Comparison of ENCODE assay signal across 9 mouse cellular contexts in the genomic region with DNA sequence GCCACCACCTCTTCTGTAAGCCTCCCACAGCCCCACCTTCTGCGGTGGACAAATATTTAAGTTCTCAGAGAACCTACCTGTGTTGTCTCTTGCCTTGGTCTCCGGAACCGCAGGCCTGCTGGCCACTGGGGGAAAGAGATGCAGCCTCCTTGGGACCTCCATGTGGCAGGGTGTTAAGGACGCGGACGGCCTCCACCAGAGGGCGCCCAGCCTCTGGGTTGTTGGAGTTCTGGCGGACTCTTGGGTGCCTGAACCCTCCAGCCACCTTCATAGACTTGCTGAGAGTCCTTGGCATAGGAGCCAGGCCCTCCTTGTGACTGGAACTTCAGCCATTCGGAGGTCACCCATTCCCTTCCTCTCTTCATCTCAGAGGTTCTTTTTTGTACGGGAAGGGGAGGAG. TPM values are rescaled to one million over a fixed set of nuclear protein-coding genes. Genes with fewer than 3 reads are reported as not detected.
DNase-seq lines count a peak whose midpoint lies in the region; ATAC-seq lines count a peak whose summit lies in the region.
"Had no signal": no experiment of that assay in that cellular context is flagged by ENCODE, and none has a peak within 500 bp of the region (broad histone marks: within the 10 kb centered on the region; RNA-seq: fewer than 3 reads in every experiment).

No protein-coding gene starts in this region.

- H3K4me3 ChIP-seq in midbrain, embryonic 12.5 days, result no peak overlapping the region
- no peak overlapping the region for H3K4me3 ChIP-seq in midbrain, embryonic 15.5 days
- no peak overlapping the region for H3K4me3 ChIP-seq in forebrain, embryonic 16.5 days (replicated peaks; ENCODE audit: low read length)
- no peak overlapping the region for H3K4me3 ChIP-seq in intestine, embryonic 16.5 days (ENCODE audit: low read length)
- H3K4me3 ChIP-seq in liver, embryonic 12.5 days, result no peak overlapping the region
- no peak overlapping the region for H3K4me3 ChIP-seq in neural tube, embryonic 14.5 days (ENCODE audit: low read depth, low read length)
- H3K4me3 ChIP-seq: limb, embryonic 13.5 days had no signal

- H3K4me1 ChIP-seq in midbrain, embryonic 12.5 days, result peaks cover 4% of the 10 kb centered on the region; the same call in 1 of the 2 replicates
- 0 out of 2 replicates have a peak, but pooled peaks cover 2% of the 10 kb centered on the region for H3K4me1 ChIP-seq in midbrain, embryonic 15.5 days
- H3K4me1 ChIP-seq in forebrain, embryonic 16.5 days (replicated peaks; ENCODE audit: control insufficient read depth, insufficient read depth, low read length), result no peaks in the 10 kb centered on the region
- no peaks in the 10 kb centered on the region for H3K4me1 ChIP-seq in intestine, embryonic 16.5 days (ENCODE audit: control insufficient read depth, insufficient read depth, low read length)
- peaks cover 37% of the 10 kb centered on the region for H3K4me1 ChIP-seq in liver, embryonic 12.5 days
- no peaks in the 10 kb centered on the region for H3K4me1 ChIP-seq in neural tube, embryonic 14.5 days (ENCODE audit: control insufficient read depth, insufficient read depth, low read length)

- H3K27me3 ChIP-seq in midbrain, embryonic 12.5 days, result no peaks in the 10 kb centered on the region
- H3K27me3 ChIP-seq in midbrain, embryonic 15.5 days (replicated peaks), result no peaks in the 10 kb centered on the region
- H3K27me3 ChIP-seq in forebrain, embryonic 16.5 days (replicated peaks; ENCODE audit: control insufficient read depth, insufficient read depth, low read length), result no peaks in the 10 kb centered on the region
- H3K27me3 ChIP-seq in intestine, embryonic 16.5 days (replicated peaks; ENCODE audit: control insufficient read depth, insufficient read depth, low read length), result no peaks in the 10 kb centered on the region
- H3K27me3 ChIP-seq in liver, embryonic 12.5 days (replicated peaks), result no peaks in the 10 kb centered on the region
- H3K27me3 ChIP-seq in neural tube, embryonic 14.5 days (ENCODE audit: control insufficient read depth, insufficient read depth, low read length), result no peaks in the 10 kb centered on the region
- H3K27me3 ChIP-seq: limb, embryonic 13.5 days had no signal

- WGBS in midbrain, embryonic 12.5 days, result 15% methylated on average over 10 of the region's 10 CpGs
- WGBS in midbrain, embryonic 15.5 days, result 15% methylated on average over 10 of the region's 10 CpGs
- WGBS in forebrain, embryonic 16.5 days, result 18% methylated on average over 10 of the region's 10 CpGs
- WGBS in intestine, embryonic 16.5 days, result 18% methylated on average over 10 of the region's 10 CpGs
- 15% methylated on average over 10 of the region's 10 CpGs for WGBS in liver, embryonic 12.5 days (ENCODE audit: insufficient replicate concordance)
- 13% methylated on average over 10 of the region's 10 CpGs for WGBS in neural tube, embryonic 14.5 days

- peak; percentile 69 for DNase-seq in c-Kit-positive CD71-positive TER-119-positive erythroid progenitor cells, embryonic 14.5 days (ENCODE audit: low spot score)
- DNase-seq in thymus, postnatal 10 days (ENCODE audit: low spot score in 2 of 2), result peak; percentile 66 to 87

- H3K9me3 ChIP-seq in midbrain, embryonic 12.5 days, result no peaks in the 10 kb centered on the region
- H3K9me3 ChIP-seq in midbrain, embryonic 15.5 days, result no peaks in the 10 kb centered on the region
- H3K9me3 ChIP-seq in forebrain, embryonic 16.5 days (ENCODE audit: control insufficient read depth, low read length), result peaks cover 1% of the 10 kb centered on the region
- no peaks in the 10 kb centered on the region for H3K9me3 ChIP-seq in intestine, embryonic 16.5 days (ENCODE audit: control insufficient read depth, low read length)
- H3K9me3 ChIP-seq in liver, embryonic 12.5 days (replicated peaks), result 0 out of 2 replicates have a peak, but pooled peaks cover 3% of the 10 kb centered on the region
- no peaks in the 10 kb centered on the region for H3K9me3 ChIP-seq in neural tube, embryonic 14.5 days (ENCODE audit: control insufficient read depth, low read length)
- H3K9me3 ChIP-seq: limb, embryonic 13.5 days had no signal

- H3K4me2 ChIP-seq in midbrain, embryonic 12.5 days (replicated peaks), result no peak overlapping the region
- no peak overlapping the region for H3K4me2 ChIP-seq in midbrain, embryonic 15.5 days
- H3K4me2 ChIP-seq in forebrain, embryonic 16.5 days (ENCODE audit: low read length), result no peak overlapping the region
- H3K4me2 ChIP-seq in intestine, embryonic 16.5 days (ENCODE audit: low read depth, low read length), result no peak overlapping the region
- no peak overlapping the region for H3K4me2 ChIP-seq in liver, embryonic 12.5 days
- H3K4me2 ChIP-seq in neural tube, embryonic 14.5 days (ENCODE audit: low read depth, low read length), result no peak overlapping the region
- H3K4me2 ChIP-seq: limb, embryonic 13.5 days had no signal

- no peak overlapping the region for H3K27ac ChIP-seq in midbrain, embryonic 12.5 days (replicated peaks)
- H3K27ac ChIP-seq in midbrain, embryonic 15.5 days, result no peak overlapping the region
- no peak overlapping the region for H3K27ac ChIP-seq in forebrain, embryonic 16.5 days (ENCODE audit: low read length)
- H3K27ac ChIP-seq in intestine, embryonic 16.5 days (ENCODE audit: low read length), result no peak overlapping the region
- 0 out of 2 replicates have a peak overlapping the region, but pooled peaks have one; percentile 19 for H3K27ac ChIP-seq in liver, embryonic 12.5 days
- H3K27ac ChIP-seq in neural tube, embryonic 14.5 days (ENCODE audit: low read depth, low read length), result no peak overlapping the region
- H3K27ac ChIP-seq: limb, embryonic 13.5 days had no signal

- 0 out of 2 replicates have a peak, but pooled peaks have one; percentile 62 for ATAC-seq in midbrain, embryonic 12.5 days (ENCODE audit: low FRiP score, low read depth)
- ATAC-seq in midbrain, embryonic 15.5 days (replicated peaks), result no peak
- peak; percentile 57; the same call in 1 of the 2 replicates for ATAC-seq in forebrain, embryonic 16.5 days
- peak; percentile 68 for ATAC-seq in intestine, embryonic 16.5 days
- ATAC-seq in liver, embryonic 12.5 days, result peak; percentile 67
- ATAC-seq in neural tube, embryonic 14.5 days (ENCODE audit: low read depth), result 0 out of 2 replicates have a peak, but pooled peaks have one; percentile 28

- 0 out of 2 replicates have a peak, but pooled peaks cover 2% of the 10 kb centered on the region for H3K36me3 ChIP-seq in midbrain, embryonic 12.5 days
- H3K36me3 ChIP-seq in midbrain, embryonic 15.5 days (replicated peaks), result no peaks in the 10 kb centered on the region
- no peaks in the 10 kb centered on the region for H3K36me3 ChIP-seq in forebrain, embryonic 16.5 days (ENCODE audit: control insufficient read depth, insufficient read depth)
- no peaks in the 10 kb centered on the region for H3K36me3 ChIP-seq in intestine, embryonic 16.5 days (ENCODE audit: control insufficient read depth, insufficient read depth, low read length)
- H3K36me3 ChIP-seq in liver, embryonic 12.5 days, result peaks cover 56% of the 10 kb centered on the region
- no peaks in the 10 kb centered on the region for H3K36me3 ChIP-seq in neural tube, embryonic 14.5 days (ENCODE audit: control insufficient read depth, insufficient read depth, low read length)

- H3K9ac ChIP-seq in midbrain, embryonic 12.5 days (replicated peaks), result no peak overlapping the region
- H3K9ac ChIP-seq in midbrain, embryonic 15.5 days, result no peak overlapping the region
- H3K9ac ChIP-seq in forebrain, embryonic 16.5 days (replicated peaks; ENCODE audit: low read depth, low read length), result no peak overlapping the region
- H3K9ac ChIP-seq in intestine, embryonic 16.5 days (ENCODE audit: low read depth, low read length), result no peak overlapping the region
- no peak overlapping the region for H3K9ac ChIP-seq in liver, embryonic 12.5 days
- H3K9ac ChIP-seq in neural tube, embryonic 14.5 days (replicated peaks; ENCODE audit: low read depth, low read length), result no peak overlapping the region
- H3K9ac ChIP-seq: limb, embryonic 13.5 days had no signal

RNA-seq across cellular contexts. Expression of a gene that starts 15.2 kb away (rescaled TPM):
- polyA plus RNA-seq in midbrain, embryonic 12.5 days (2016; fragmentation: Nextera tagmentation; extraction: Ambion mirVana), result 1.9 and 2.4 TPM in 2 replicates
- 12.2 and 13.4 TPM in 2 replicates for polyA plus RNA-seq in midbrain, embryonic 15.5 days (2015; fragmentation: Nextera tagmentation; extraction: Ambion mirVana)
- polyA plus RNA-seq in forebrain, embryonic 16.5 days (2015; fragmentation: Nextera tagmentation; extraction: Ambion mirVana), result 15.8 and 18.7 TPM in 2 replicates
- 2.5 and 2.8 TPM in 2 replicates for polyA plus RNA-seq in intestine, embryonic 16.5 days (2015; fragmentation: Nextera tagmentation; extraction: Ambion mirVana)
- polyA plus RNA-seq in liver, embryonic 12.5 days (2016; fragmentation: Nextera tagmentation; extraction: Ambion mirVana), result 3.9 and 4.8 TPM in 2 replicates
- 8.9 and 13.1 TPM in 2 replicates for polyA plus RNA-seq in neural tube, embryonic 14.5 days (2014; fragmentation: Nextera tagmentation; extraction: Ambion mirVana)

RNA-seq across cellular contexts. Expression of a gene that starts 24.7 kb away (rescaled TPM):
- 13.1 and 13.2 TPM in 2 replicates for polyA plus RNA-seq in midbrain, embryonic 12.5 days (2016; fragmentation: Nextera tagmentation; extraction: Ambion mirVana)
- polyA plus RNA-seq in midbrain, embryonic 15.5 days (2015; fragmentation: Nextera tagmentation; extraction: Ambion mirVana), result 12.2 TPM in 2 replicates
- 12.5 TPM in 2 replicates for polyA plus RNA-seq in forebrain, embryonic 16.5 days (2015; fragmentation: Nextera tagmentation; extraction: Ambion mirVana)
- polyA plus RNA-seq in intestine, embryonic 16.5 days (2015; fragmentation: Nextera tagmentation; extraction: Ambion mirVana), result 6.6 and 6.9 TPM in 2 replicates
- 6.0 and 6.1 TPM in 2 replicates for polyA plus RNA-seq in liver, embryonic 12.5 days (2016; fragmentation: Nextera tagmentation; extraction: Ambion mirVana)
- 13.0 and 15.9 TPM in 2 replicates for polyA plus RNA-seq in neural tube, embryonic 14.5 days (2014; fragmentation: Nextera tagmentation; extraction: Ambion mirVana)

RNA-seq across cellular contexts. Expression of a gene that starts 49.0 kb away (rescaled TPM):
- polyA plus RNA-seq in midbrain, embryonic 12.5 days (2016; fragmentation: Nextera tagmentation; extraction: Ambion mirVana), result 10.8 and 12.7 TPM in 2 replicates
- polyA plus RNA-seq in midbrain, embryonic 15.5 days (2015; fragmentation: Nextera tagmentation; extraction: Ambion mirVana), result 17.1 and 23.3 TPM in 2 replicates
- polyA plus RNA-seq in forebrain, embryonic 16.5 days (2015; fragmentation: Nextera tagmentation; extraction: Ambion mirVana), result 18.6 and 19.3 TPM in 2 replicates
- polyA plus RNA-seq in intestine, embryonic 16.5 days (2015; fragmentation: Nextera tagmentation; extraction: Ambion mirVana), result 10.4 and 10.9 TPM in 2 replicates
- polyA plus RNA-seq in liver, embryonic 12.5 days (2016; fragmentation: Nextera tagmentation; extraction: Ambion mirVana), result 28.2 and 30.3 TPM in 2 replicates
- 15.6 and 16.1 TPM in 2 replicates for polyA plus RNA-seq in neural tube, embryonic 14.5 days (2014; fragmentation: Nextera tagmentation; extraction: Ambion mirVana)

RNA-seq across cellular contexts. Expression of a gene that starts 52.0 kb away (rescaled TPM):
- 64.5 and 75.4 TPM in 2 replicates for polyA plus RNA-seq in midbrain, embryonic 12.5 days (2016; fragmentation: Nextera tagmentation; extraction: Ambion mirVana)
- polyA plus RNA-seq in midbrain, embryonic 15.5 days (2015; fragmentation: Nextera tagmentation; extraction: Ambion mirVana), result 71.5 and 73.4 TPM in 2 replicates
- 83.1 and 86.0 TPM in 2 replicates for polyA plus RNA-seq in forebrain, embryonic 16.5 days (2015; fragmentation: Nextera tagmentation; extraction: Ambion mirVana)
- polyA plus RNA-seq in intestine, embryonic 16.5 days (2015; fragmentation: Nextera tagmentation; extraction: Ambion mirVana), result 64.3 and 66.3 TPM in 2 replicates
- polyA plus RNA-seq in liver, embryonic 12.5 days (2016; fragmentation: Nextera tagmentation; extraction: Ambion mirVana), result 77.4 and 77.8 TPM in 2 replicates
- polyA plus RNA-seq in neural tube, embryonic 14.5 days (2014; fragmentation: Nextera tagmentation; extraction: Ambion mirVana), result 63.9 and 78.7 TPM in 2 replicates
